Mouse (Mus musculus): ENCODE measurements around the gene Hif1an. TPM values are rescaled to one million over a fixed set of nuclear protein-coding genes. Genes with fewer than 3 reads are reported as not detected.

Hif1an gene
- polyA plus RNA-seq, 1 experiment from 2014 or later = 29.3 TPM

DNA sequence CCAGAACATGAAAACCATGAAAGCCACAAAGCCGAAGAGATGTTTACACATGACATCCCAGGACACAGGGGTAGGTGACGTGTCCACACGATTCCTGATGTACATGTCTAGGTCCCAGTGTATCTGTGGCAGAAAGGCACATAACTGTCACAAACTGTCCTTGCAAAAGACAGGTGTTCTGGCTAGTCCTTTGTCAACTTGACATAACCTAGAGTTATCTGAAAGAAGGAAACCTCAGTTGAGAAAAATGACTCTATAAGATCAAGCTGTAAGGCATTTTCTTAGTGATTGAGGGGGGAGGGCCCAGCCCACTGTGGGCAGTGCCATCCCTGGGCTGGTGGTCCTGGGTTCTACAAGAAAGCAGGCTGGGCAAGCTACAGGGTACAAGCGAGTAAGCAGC is 9.9 kb upstream of the Hif1an start, which contains the start of gene Gm20538:
Gene Gm20538, minus strand, starts transcription at position 101 of the 400 bp plus-strand sequence.
- peaks cover 4% of the 10 kb centered on the region; the same call in 1 of the 2 replicates for H3K4me1 ChIP-seq (ENCODE audit: control insufficient read depth, insufficient read depth, low read length)
- H3K4me2 ChIP-seq (ENCODE audit: low read depth) = no peak within 1 kb of the TSS
- ATAC-seq (ENCODE audit: insufficient read depth, low FRiP score, low TSS enrichment) (no peak), DNase-seq (ENCODE audit: low spot score) (no peak)
- no peak within 1 kb of the TSS for H3K4me3 ChIP-seq (ENCODE audit: low read depth, low read length)
- peaks cover 14% of the 10 kb centered on the region; the same call in 1 of the 2 replicates for H3K36me3 ChIP-seq (ENCODE audit: control insufficient read depth, insufficient read depth, low read length)
- H3K9ac ChIP-seq (ENCODE audit: low read length) = no peak within 1 kb of the TSS
- H3K9me3 ChIP-seq (ENCODE audit: control insufficient read depth, low read length) = no peaks in the 10 kb centered on the region
- H3K27ac ChIP-seq (ENCODE audit: low read depth, low read length) = no peak within 1 kb of the TSS
- WGBS = 96% methylated on average over 4 of the region's 4 CpGs
- H3K27me3 ChIP-seq (ENCODE audit: control insufficient read depth, insufficient read depth, low read length) = no peaks in the 10 kb centered on the region

- Histone ChIP-seq H3K27ac (ENCODE audit: low read depth, low read length) (no peak overlapping the region), H3K9ac (ENCODE audit: low read length) (no peak overlapping the region), H3K4me1 (ENCODE audit: control insufficient read depth, insufficient read depth, low read length) (peaks cover 4% of the 10 kb centered on the region; the same call in 1 of the 2 replicates), H3K4me3 (ENCODE audit: low read depth, low read length) (no peak overlapping the region), H3K36me3 (ENCODE audit: control insufficient read depth, insufficient read depth, low read length) (peaks cover 14% of the 10 kb centered on the region; the same call in 1 of the 2 replicates), H3K27me3 (ENCODE audit: control insufficient read depth, insufficient read depth, low read length) (no peaks in the 10 kb centered on the region), H3K4me2 (ENCODE audit: low read depth) (no peak overlapping the region), H3K9me3 (ENCODE audit: control insufficient read depth, low read length) (no peaks in the 10 kb centered on the region)
- 95% methylated on average over 4 of the region's 4 CpGs for WGBS
- ATAC-seq (ENCODE audit: insufficient read depth, low FRiP score, low TSS enrichment) = no peak
- no peak for DNase-seq (ENCODE audit: low spot score)
Measured at GRCm38 (mm10) chr19:44553286-44553685, 9.4 kb upstream of the Hif1an start.

GRCm38 (mm10) chr19:44554490-44554860 is 8.2 kb upstream of the Hif1an start:
- Histone ChIP-seq H3K27ac (ENCODE audit: low read depth, low read length) (no peak overlapping the region), H3K36me3 (ENCODE audit: control insufficient read depth, insufficient read depth, low read length) (peaks cover 11% of the 10 kb centered on the region; the same call in 1 of the 2 replicates), H3K9me3 (ENCODE audit: control insufficient read depth, low read length) (no peaks in the 10 kb centered on the region), H3K4me1 (ENCODE audit: control insufficient read depth, insufficient read depth, low read length) (peaks cover 4% of the 10 kb centered on the region; the same call in 1 of the 2 replicates), H3K27me3 (ENCODE audit: control insufficient read depth, insufficient read depth, low read length) (no peaks in the 10 kb centered on the region), H3K4me3 (ENCODE audit: low read depth, low read length) (peak overlapping the region; percentile 87), H3K9ac (ENCODE audit: low read length) (peak overlapping the region; percentile 89), H3K4me2 (ENCODE audit: low read depth) (peak overlapping the region; percentile 80)
- ATAC-seq (ENCODE audit: insufficient read depth, low FRiP score, low TSS enrichment) (no peak), DNase-seq (ENCODE audit: low spot score) (no peak)
- 5% methylated on average over 8 of the region's 8 CpGs for WGBS

- Histone ChIP-seq H3K27me3 (ENCODE audit: control insufficient read depth, insufficient read depth, low read length) (no peaks in the 10 kb centered on the region), H3K9me3 (ENCODE audit: control insufficient read depth, low read length) (no peaks in the 10 kb centered on the region), H3K9ac (ENCODE audit: low read length) (peak within 1 kb of the TSS; percentile 89), H3K4me1 (ENCODE audit: control insufficient read depth, insufficient read depth, low read length) (peaks cover 4% of the 10 kb centered on the region; the same call in 1 of the 2 replicates), H3K36me3 (ENCODE audit: control insufficient read depth, insufficient read depth, low read length) (peaks cover 8% of the 10 kb centered on the region; the same call in 1 of the 2 replicates), H3K4me2 (ENCODE audit: low read depth) (peak within 1 kb of the TSS; percentile 80), H3K4me3 (ENCODE audit: low read depth, low read length) (peak within 1 kb of the TSS; percentile 87), H3K27ac (ENCODE audit: low read depth, low read length) (peak within 1 kb of the TSS; percentile 17; the same call in 1 of the 2 replicates)
- DNase-seq (ENCODE audit: low spot score) (peak; percentile 95), ATAC-seq (ENCODE audit: insufficient read depth, low FRiP score, low TSS enrichment) (peak; percentile 83)
- under 1% methylated on average over 50 of the region's 50 CpGs for WGBS
Measured at GRCm38 (mm10) chr19:44554861-44555590, 7.6 kb upstream of the Hif1an start, which contains the start of gene Ndufb8. Gene Ndufb8 (minus strand): TSS chr19:44555440.

DNA sequence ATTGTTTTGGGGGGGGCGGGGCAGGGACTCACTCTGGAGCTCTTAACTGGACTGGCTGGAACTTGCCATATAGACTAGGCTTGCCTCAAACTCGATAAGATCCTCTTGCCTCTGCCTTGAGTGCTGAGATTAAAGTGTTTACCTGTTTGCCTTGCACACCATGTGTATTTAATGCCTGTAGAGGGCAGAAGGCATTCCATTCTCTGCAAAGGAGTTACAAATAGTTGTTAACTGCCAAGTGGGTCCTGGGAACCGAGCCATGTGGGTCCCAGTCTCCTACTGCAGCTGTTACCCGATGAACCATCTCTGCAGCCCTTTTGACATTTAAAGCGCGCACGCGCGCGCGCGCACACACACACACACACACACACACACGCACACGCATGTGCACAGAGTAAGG is 1.4 kb downstream of the Hif1an start:
- DNase-seq (ENCODE audit: low spot score) (no peak), ATAC-seq (ENCODE audit: insufficient read depth, low FRiP score, low TSS enrichment) (no peak)
- Histone ChIP-seq H3K27ac (ENCODE audit: low read depth, low read length) (no peak overlapping the region), H3K4me2 (ENCODE audit: low read depth) (no peak overlapping the region), H3K4me3 (ENCODE audit: low read depth, low read length) (no peak overlapping the region), H3K9me3 (ENCODE audit: control insufficient read depth, low read length) (no peaks in the 10 kb centered on the region), H3K27me3 (ENCODE audit: control insufficient read depth, insufficient read depth, low read length) (no peaks in the 10 kb centered on the region), H3K9ac (ENCODE audit: low read length) (no peak overlapping the region), H3K4me1 (ENCODE audit: control insufficient read depth, insufficient read depth, low read length) (peaks cover 9% of the 10 kb centered on the region; the same call in 1 of the 2 replicates), H3K36me3 (ENCODE audit: control insufficient read depth, insufficient read depth, low read length) (peaks cover 8% of the 10 kb centered on the region)
- 96% methylated on average over 14 of the region's 14 CpGs for WGBS

- DNase-seq (ENCODE audit: low spot score) (no peak), ATAC-seq (ENCODE audit: insufficient read depth, low FRiP score, low TSS enrichment) (no peak)
- peaks cover 24% of the 10 kb centered on the region for H3K36me3 ChIP-seq (ENCODE audit: control insufficient read depth, insufficient read depth, low read length)
- H3K4me1 ChIP-seq (ENCODE audit: control insufficient read depth, insufficient read depth, low read length) = peaks cover 9% of the 10 kb centered on the region; the same call in 1 of the 2 replicates
- H3K4me2 ChIP-seq (ENCODE audit: low read depth) = no peak overlapping the region
- H3K27ac ChIP-seq (ENCODE audit: low read depth, low read length) = no peak overlapping the region
- no peaks in the 10 kb centered on the region for H3K27me3 ChIP-seq (ENCODE audit: control insufficient read depth, insufficient read depth, low read length)
- no peak overlapping the region for H3K9ac ChIP-seq (ENCODE audit: low read length)
- 92% methylated on average over 3 of the region's 3 CpGs for WGBS
- H3K9me3 ChIP-seq (ENCODE audit: control insufficient read depth, low read length) = no peaks in the 10 kb centered on the region
- no peak overlapping the region for H3K4me3 ChIP-seq (ENCODE audit: low read depth, low read length)
Measured at GRCm38 (mm10) chr19:44567763-44568162, 5.1 kb downstream of the Hif1an start.

GRCm38 (mm10) chr19:44576275-44576674 is 13.6 kb downstream of the Hif1an start:
- H3K36me3 ChIP-seq (ENCODE audit: control insufficient read depth, insufficient read depth, low read length) = peaks cover 18% of the 10 kb centered on the region
- DNase-seq (ENCODE audit: low spot score) (no peak), ATAC-seq (ENCODE audit: insufficient read depth, low FRiP score, low TSS enrichment) (no peak)
- H3K9ac ChIP-seq (ENCODE audit: low read length) = no peak overlapping the region
- no peaks in the 10 kb centered on the region for H3K4me1 ChIP-seq (ENCODE audit: control insufficient read depth, insufficient read depth, low read length)
- no peaks in the 10 kb centered on the region for H3K27me3 ChIP-seq (ENCODE audit: control insufficient read depth, insufficient read depth, low read length)
- no peak overlapping the region for H3K4me2 ChIP-seq (ENCODE audit: low read depth)
- H3K9me3 ChIP-seq (ENCODE audit: control insufficient read depth, low read length) = no peaks in the 10 kb centered on the region
- H3K4me3 ChIP-seq (ENCODE audit: low read depth, low read length) = no peak overlapping the region
- no peak overlapping the region for H3K27ac ChIP-seq (ENCODE audit: low read depth, low read length)
- 85% methylated on average over 7 of the region's 7 CpGs for WGBS

GRCm38 (mm10) chr19:44578038-44578437 is 15.4 kb downstream of the Hif1an start:
- Histone ChIP-seq H3K9ac (ENCODE audit: low read length) (no peak overlapping the region), H3K27ac (ENCODE audit: low read depth, low read length) (no peak overlapping the region), H3K4me2 (ENCODE audit: low read depth) (no peak overlapping the region), H3K27me3 (ENCODE audit: control insufficient read depth, insufficient read depth, low read length) (no peaks in the 10 kb centered on the region), H3K4me1 (ENCODE audit: control insufficient read depth, insufficient read depth, low read length) (no peaks in the 10 kb centered on the region), H3K9me3 (ENCODE audit: control insufficient read depth, low read length) (no peaks in the 10 kb centered on the region), H3K4me3 (ENCODE audit: low read depth, low read length) (no peak overlapping the region), H3K36me3 (ENCODE audit: control insufficient read depth, insufficient read depth, low read length) (peaks cover 8% of the 10 kb centered on the region)
- 86% methylated on average over 1 of the region's 1 CpGs for WGBS
- DNase-seq (ENCODE audit: low spot score) = no peak
- ATAC-seq (ENCODE audit: insufficient read depth, low FRiP score, low TSS enrichment) = no peak

DNA sequence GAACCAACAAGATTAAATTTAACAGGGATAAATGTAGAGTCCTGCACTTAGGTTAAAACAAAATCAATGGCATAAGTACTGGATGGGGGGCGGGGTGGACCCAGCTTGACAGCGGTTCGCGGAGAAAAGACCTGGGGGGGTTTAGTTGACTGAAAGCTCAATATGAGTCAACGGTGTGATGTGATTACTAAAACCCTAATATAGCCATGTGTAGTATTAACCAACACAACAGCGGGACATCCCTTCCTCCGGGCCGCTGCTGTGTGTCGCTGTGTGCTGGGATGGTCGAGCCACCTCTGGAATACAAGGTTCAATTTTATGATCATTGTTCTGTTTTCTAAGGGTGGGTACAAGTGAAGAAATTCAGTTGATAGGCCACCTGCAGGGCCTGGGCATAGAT is 19.5 kb downstream of the Hif1an start:
- Histone ChIP-seq H3K4me1 (ENCODE audit: control insufficient read depth, insufficient read depth, low read length) (no peaks in the 10 kb centered on the region), H3K4me3 (ENCODE audit: low read depth, low read length) (no peak overlapping the region), H3K27ac (ENCODE audit: low read depth, low read length) (no peak overlapping the region), H3K27me3 (ENCODE audit: control insufficient read depth, insufficient read depth, low read length) (no peaks in the 10 kb centered on the region), H3K9ac (ENCODE audit: low read length) (no peak overlapping the region), H3K4me2 (ENCODE audit: low read depth) (no peak overlapping the region), H3K9me3 (ENCODE audit: control insufficient read depth, low read length) (no peaks in the 10 kb centered on the region), H3K36me3 (ENCODE audit: control insufficient read depth, insufficient read depth, low read length) (no peaks in the 10 kb centered on the region)
- 83% methylated on average over 10 of the region's 10 CpGs for WGBS
- ATAC-seq (ENCODE audit: insufficient read depth, low FRiP score, low TSS enrichment) (peak; percentile 36), DNase-seq (ENCODE audit: low spot score) (no peak)
